Mouse (Mus musculus) cerebellum, adult 2 months (tissue): ENCODE measurements at regions not wholly inside any gene's neighbourhood (a gene's known extent, or its start where the extent isn't known, plus 50 kb on each side); places are given as distances from the start of the nearest gene placed in this dataset.

Source experiments
- CTCF ChIP-seq: fragments of 200-500 bp; IDR thresholded peaks from 2 replicates; pipeline ENCODE4 v1.5.1; 2011; ENCODE audit warnings: low read depth, mild to moderate bottlenecking, control low read depth, low read length, moderate library complexity, borderline replicate concordance; ENCODE audit not compliant: insufficient read depth
- POLR2A ChIP-seq: fragments of 200-500 bp; IDR thresholded peaks from 2 replicates; pipeline ENCODE4 v1.6.1; 2011; ENCODE audit warnings: low read length, control low read depth, borderline replicate concordance; ENCODE audit not compliant: insufficient read depth

- TF ChIP-seq POLR2A (no peak), CTCF (no peak)
Observed at GRCm38 (mm10) chr5:148809055-148809454, 120.1 kb downstream of the Katnal1 start.
